Mouse (Mus musculus): ENCODE data around the gene Adamtsl3. TPM values are rescaled to one million over a fixed set of nuclear protein-coding genes. Genes with fewer than 3 reads are reported as not detected.

Gene Adamtsl3
- polyA plus RNA-seq, 1 experiment from 2014 or later = 1.0 TPM

Other genes starting within 250 kb of the Adamtsl3 start
- 72.2 and 77.9 TPM in 2 replicates for gene Sh3gl3, start 161.9 kb upstream of the Adamtsl3 start, polyA plus RNA-seq (2014; fragmentation: Nextera tagmentation; extraction: Ambion mirVana)